Mouse (Mus musculus): ENCODE measurements around the gene Adamts16. TPM values are rescaled to one million over a fixed set of nuclear protein-coding genes. Genes with fewer than 3 reads are reported as not detected.

The Adamts16 gene
- polyA plus RNA-seq, 1 experiment from 2014 or later, result 3.7 TPM

DNA sequence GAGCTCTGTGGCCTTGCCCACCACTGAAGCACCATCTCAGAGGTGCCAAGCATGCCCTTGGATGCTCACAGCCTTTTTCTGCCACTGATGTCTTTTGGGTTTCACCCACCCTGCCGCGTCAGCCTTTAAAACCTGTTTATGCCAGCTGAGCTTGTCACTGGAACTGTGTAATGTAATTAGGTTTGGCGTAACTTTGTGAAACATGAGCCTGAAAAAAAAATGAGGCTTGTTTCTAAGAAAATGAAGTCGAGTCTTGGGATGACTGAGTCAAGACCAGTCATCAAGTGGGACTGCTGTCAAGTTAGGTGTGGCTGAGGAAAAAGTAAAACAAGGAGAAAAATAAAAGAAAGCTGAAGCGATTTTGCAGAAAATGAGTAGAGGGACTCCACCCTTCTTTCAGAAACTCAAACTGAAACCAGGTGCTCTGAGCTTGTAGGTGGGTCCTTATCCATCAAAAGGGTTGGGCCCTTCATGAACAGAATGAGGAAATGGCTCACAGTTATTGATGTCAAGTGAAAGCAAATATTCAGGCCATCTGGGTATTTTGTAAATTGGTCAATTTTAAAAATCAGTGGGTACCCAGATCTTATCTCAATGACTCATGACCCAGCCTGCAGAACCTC, 97.1 kb downstream of the Adamts16 start:
- Histone ChIP-seq H3K4me1 (no peaks in the 10 kb centered on the region), H3K27me3 (replicated peaks) (no peaks in the 10 kb centered on the region), H3K4me2 (replicated peaks) (no peak overlapping the region), H3K9me3 (no peaks in the 10 kb centered on the region), H3K36me3 (no peaks in the 10 kb centered on the region), H3K4me3 (no peak overlapping the region), H3K9ac (no peak overlapping the region), H3K27ac (no peak overlapping the region)
- 85% methylated on average over 5 of the region's 5 CpGs for WGBS
- no peak for ATAC-seq (ENCODE audit: low FRiP score, low read depth)

DNA sequence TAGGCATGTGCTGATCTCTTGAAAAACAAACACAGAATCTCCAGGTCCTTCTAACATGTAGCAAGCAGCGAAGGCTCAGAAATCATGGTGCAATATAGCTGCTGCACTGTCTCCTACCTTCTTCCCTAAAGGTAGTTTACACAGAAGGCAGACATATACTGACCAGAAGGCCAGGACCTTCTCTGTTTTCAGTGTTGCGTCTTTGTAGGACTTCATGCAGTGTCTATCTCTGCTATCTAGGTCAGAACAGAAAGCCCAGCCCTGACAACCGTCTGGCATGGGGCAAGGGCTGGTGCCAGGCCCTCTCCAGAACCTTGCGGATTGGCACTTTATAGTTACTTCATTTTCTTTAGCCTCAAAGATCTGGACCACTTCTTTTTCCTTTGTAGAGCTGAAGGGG, 98.9 kb downstream of the Adamts16 start:
- H3K9ac ChIP-seq, result no peak overlapping the region
- no peaks in the 10 kb centered on the region for H3K27me3 ChIP-seq (replicated peaks)
- WGBS, result 87% methylated on average over 4 of the region's 4 CpGs
- H3K27ac ChIP-seq, result no peak overlapping the region
- H3K4me1 ChIP-seq, result no peaks in the 10 kb centered on the region
- H3K36me3 ChIP-seq, result no peaks in the 10 kb centered on the region
- no peak overlapping the region for H3K4me3 ChIP-seq
- no peak overlapping the region for H3K4me2 ChIP-seq (replicated peaks)
- ATAC-seq (ENCODE audit: low FRiP score, low read depth), result no peak
- no peaks in the 10 kb centered on the region for H3K9me3 ChIP-seq

DNA sequence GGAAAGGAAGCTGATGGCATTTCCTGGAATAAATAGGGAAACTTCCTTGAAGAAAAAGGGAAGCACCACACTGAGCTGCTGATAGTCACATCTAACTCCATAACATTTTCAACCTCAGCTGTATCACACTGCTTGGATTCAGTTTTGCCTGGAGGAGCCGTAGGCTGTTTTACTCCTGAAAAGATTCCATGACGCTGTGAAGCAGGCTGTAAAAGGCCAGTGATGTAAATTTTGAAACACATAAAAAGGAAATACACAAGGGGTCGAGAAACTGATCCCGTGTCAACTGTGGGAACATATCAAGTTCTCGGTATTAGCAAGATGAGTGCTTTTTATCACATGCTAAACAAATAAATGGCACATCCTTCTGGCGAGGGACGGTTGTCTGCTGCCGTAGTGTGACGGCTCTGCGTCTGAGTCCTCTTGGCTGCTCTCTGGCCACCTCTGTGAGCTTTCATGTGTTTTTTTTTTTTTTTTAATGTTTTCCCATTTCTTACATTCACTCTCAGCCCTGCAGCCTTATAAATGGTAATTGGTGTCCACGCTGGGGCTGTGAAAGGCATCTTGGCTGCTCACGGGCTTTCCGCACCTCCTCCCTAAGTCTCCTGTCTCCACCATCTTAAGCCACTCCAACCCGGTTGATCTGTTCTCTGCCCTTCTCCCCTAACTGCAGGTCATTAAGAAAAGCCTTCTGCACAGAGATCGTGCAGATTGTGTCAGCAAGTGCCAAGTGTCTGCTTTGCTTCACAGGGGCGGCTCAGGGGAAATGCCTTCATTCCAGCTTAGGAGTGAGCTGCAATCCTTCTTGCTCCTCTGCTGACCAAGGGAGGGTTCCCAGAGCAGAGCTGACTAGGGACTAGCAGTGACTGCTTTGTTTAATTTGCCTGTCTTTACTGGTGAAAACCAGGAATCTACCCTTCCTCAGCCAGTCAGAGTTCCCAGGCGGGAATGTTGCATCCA, 101.0 kb downstream of the Adamts16 start:
- Histone ChIP-seq H3K27ac (no peak overlapping the region), H3K27me3 (replicated peaks) (no peaks in the 10 kb centered on the region), H3K9ac (no peak overlapping the region), H3K36me3 (no peaks in the 10 kb centered on the region), H3K4me3 (no peak overlapping the region), H3K9me3 (no peaks in the 10 kb centered on the region), H3K4me1 (no peaks in the 10 kb centered on the region), H3K4me2 (replicated peaks) (no peak overlapping the region)
- no peak for ATAC-seq (ENCODE audit: low FRiP score, low read depth)
- 69% methylated on average over 17 of the region's 17 CpGs for WGBS

DNA sequence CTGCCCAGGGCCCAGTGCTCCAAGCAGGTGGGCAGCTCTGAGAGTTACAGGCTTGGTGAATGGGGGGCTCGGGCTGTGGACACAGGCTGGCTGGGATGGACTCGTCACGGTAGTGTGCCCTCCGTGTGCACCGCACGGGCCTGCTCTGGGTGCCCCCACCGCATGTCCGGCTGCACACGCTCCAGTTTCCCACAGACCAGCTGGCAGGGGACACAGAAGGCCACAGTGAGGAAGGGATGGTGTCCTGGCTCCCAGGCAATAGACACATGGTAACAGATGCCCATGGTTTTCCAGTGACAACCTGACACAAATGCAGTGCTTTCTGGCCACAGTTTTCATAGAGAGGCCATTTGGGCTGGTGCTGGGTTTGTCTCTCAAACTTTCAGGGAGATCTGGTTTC, 102.8 kb downstream of the Adamts16 start:
- no peaks in the 10 kb centered on the region for H3K36me3 ChIP-seq
- H3K4me3 ChIP-seq, result no peak overlapping the region
- WGBS, result 96% methylated on average over 9 of the region's 9 CpGs
- H3K4me2 ChIP-seq (replicated peaks), result no peak overlapping the region
- no peaks in the 10 kb centered on the region for H3K9me3 ChIP-seq
- ATAC-seq (ENCODE audit: low FRiP score, low read depth), result no peak
- no peaks in the 10 kb centered on the region for H3K27me3 ChIP-seq (replicated peaks)
- no peak overlapping the region for H3K9ac ChIP-seq
- H3K4me1 ChIP-seq, result no peaks in the 10 kb centered on the region
- no peak overlapping the region for H3K27ac ChIP-seq

DNA sequence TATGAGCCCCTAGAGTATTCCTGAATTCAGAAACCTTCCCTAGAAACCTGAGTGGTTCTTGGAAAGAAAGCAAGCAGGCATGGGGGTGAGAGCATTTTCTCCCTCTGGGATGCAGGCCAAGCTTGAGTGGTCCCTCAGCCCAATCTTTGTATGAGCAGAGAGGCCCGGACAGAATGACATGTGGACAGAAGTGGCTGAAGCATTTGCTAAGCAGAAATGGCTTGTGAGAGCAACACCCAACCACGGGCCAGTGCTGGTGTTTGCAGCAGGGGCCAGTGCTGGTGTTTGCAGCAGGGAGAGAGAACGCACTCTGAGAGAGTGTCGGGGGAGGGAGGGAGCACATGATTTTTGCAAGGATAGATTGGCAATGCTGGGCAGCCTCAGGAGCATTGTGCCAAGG, 105.2 kb downstream of the Adamts16 start:
- Histone ChIP-seq H3K27me3 (replicated peaks) (no peaks in the 10 kb centered on the region), H3K4me1 (peaks cover 8% of the 10 kb centered on the region; the same call in 1 of the 2 replicates), H3K4me3 (no peak overlapping the region), H3K27ac (no peak overlapping the region), H3K36me3 (no peaks in the 10 kb centered on the region), H3K9ac (no peak overlapping the region), H3K4me2 (replicated peaks) (no peak overlapping the region), H3K9me3 (no peaks in the 10 kb centered on the region)
- ATAC-seq (ENCODE audit: low FRiP score, low read depth), result no peak
- WGBS, result 76% methylated on average over 4 of the region's 4 CpGs

DNA sequence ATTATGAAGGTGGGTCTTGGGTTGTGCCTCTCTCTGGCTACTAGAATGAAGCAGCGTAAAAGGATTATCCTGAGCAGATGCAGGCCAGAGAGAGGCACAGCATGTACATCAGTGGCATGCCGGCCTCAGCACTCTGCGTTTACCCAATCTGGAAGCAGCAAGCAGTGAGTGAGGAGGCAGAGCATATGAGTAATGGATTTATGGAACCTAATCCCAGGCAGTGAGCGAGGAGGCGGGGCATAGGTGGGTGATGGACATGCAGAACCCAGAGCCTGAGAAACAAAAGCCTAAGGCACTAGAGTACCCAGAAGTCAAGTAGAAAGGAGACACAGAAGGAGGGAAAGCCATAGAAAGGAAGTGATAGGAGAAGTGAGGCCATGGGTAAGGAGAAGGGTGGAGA, 107.0 kb downstream of the Adamts16 start:
- Histone ChIP-seq H3K27ac (no peak overlapping the region), H3K9me3 (no peaks in the 10 kb centered on the region), H3K36me3 (no peaks in the 10 kb centered on the region), H3K27me3 (replicated peaks) (no peaks in the 10 kb centered on the region), H3K4me2 (replicated peaks) (no peak overlapping the region), H3K9ac (no peak overlapping the region), H3K4me3 (no peak overlapping the region), H3K4me1 (peaks cover 8% of the 10 kb centered on the region; the same call in 1 of the 2 replicates)
- ATAC-seq (ENCODE audit: low FRiP score, low read depth), result no peak
- WGBS, result 82% methylated on average over 5 of the region's 5 CpGs

DNA sequence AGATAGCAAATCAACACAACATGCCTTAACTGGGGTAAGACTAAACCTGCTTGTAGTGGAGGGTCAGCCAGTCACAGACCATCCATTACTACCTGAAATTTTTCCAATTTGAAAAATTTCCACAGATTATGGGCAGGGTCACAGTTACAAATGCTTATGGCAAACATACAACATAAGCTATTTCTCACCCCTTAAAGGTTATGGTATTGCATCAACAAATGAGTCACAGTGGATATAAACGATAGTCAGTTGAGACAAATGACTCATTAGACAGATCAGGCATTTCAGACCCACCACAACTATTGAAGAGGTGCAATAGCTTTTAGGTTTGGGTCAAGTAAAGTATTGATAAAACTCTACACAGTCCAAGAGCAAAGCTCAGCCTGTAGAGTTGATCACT, 107.7 kb downstream of the Adamts16 start:
- Histone ChIP-seq H3K4me2 (replicated peaks) (no peak overlapping the region), H3K36me3 (no peaks in the 10 kb centered on the region), H3K27me3 (replicated peaks) (no peaks in the 10 kb centered on the region), H3K9me3 (no peaks in the 10 kb centered on the region), H3K4me3 (no peak overlapping the region), H3K27ac (no peak overlapping the region), H3K9ac (no peak overlapping the region), H3K4me1 (peaks cover 8% of the 10 kb centered on the region; the same call in 1 of the 2 replicates)
- WGBS, result 90% methylated on average over 1 of the region's 1 CpGs
- no peak for ATAC-seq (ENCODE audit: low FRiP score, low read depth)

DNA sequence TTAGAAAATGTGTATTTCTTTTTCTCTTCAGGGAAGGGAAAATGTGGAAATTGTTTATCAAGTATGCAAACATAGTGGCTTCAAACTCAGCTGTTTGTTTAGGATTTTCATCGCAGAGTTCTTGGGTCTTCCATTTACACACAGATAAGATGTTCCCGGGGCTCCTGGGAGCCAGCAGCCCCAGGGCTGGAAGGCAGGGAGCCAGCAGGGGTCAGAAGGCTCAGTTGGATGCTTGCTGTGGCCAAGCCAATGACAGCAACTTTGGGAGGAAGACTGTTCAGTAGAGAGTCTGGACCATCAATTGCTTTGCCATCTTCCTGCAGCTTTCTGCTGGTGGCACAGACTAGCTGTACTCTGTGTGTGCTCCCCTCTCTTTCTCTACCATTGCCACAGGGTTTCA, 108.4 kb downstream of the Adamts16 start:
- Histone ChIP-seq H3K4me2 (replicated peaks) (no peak overlapping the region), H3K4me1 (peaks cover 8% of the 10 kb centered on the region; the same call in 1 of the 2 replicates), H3K36me3 (no peaks in the 10 kb centered on the region), H3K4me3 (no peak overlapping the region), H3K9ac (no peak overlapping the region), H3K27ac (no peak overlapping the region), H3K27me3 (replicated peaks) (no peaks in the 10 kb centered on the region), H3K9me3 (no peaks in the 10 kb centered on the region)
- WGBS, result 78% methylated on average over 2 of the region's 2 CpGs
- ATAC-seq (ENCODE audit: low FRiP score, low read depth), result no peak

DNA sequence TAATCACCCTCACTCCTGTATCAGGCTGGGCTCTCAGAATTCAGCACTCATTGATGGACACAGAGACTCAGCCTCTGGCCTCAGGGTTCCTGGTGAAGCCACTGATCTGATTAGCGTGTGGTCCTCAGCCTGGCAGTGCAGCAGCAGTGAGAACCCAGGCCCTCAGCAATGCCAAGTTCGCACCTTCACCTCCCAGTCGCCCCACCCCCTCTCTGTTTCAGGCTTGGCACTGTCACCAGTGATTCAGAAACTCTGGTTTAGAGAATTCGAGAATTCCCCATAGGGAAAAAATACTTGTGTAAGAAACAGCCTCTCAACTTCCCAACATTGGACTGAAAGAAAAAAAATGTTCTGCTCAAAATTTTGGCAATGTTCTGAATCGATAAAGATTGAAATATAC, 108.8 kb downstream of the Adamts16 start:
- peaks cover 8% of the 10 kb centered on the region; the same call in 1 of the 2 replicates for H3K4me1 ChIP-seq
- no peaks in the 10 kb centered on the region for H3K36me3 ChIP-seq
- no peak overlapping the region for H3K4me2 ChIP-seq (replicated peaks)
- no peaks in the 10 kb centered on the region for H3K9me3 ChIP-seq
- no peak overlapping the region for H3K9ac ChIP-seq
- H3K4me3 ChIP-seq, result no peak overlapping the region
- no peaks in the 10 kb centered on the region for H3K27me3 ChIP-seq (replicated peaks)
- WGBS, result 83% methylated on average over 5 of the region's 5 CpGs
- no peak overlapping the region for H3K27ac ChIP-seq
- no peak for ATAC-seq (ENCODE audit: low FRiP score, low read depth)

DNA sequence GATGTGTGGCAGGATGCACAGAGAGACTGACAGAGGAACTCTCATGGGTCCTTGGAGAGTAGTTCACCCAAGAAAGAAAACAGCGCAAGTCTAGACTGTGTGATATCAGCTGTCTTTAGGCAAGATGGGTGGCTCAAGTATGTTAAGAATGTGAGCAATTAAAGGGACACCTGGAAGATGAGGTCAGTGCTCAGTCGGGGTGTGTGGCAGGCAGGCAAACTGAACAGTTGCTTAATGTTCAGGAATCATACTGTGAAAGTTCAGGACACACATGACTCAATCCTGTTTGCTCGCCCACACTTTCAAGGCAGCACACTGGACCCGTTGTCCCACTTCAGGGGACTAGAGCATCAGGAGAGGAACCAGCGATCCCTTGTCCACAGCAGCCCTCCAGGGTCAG, 110.3 kb downstream of the Adamts16 start:
- Histone ChIP-seq H3K9ac (no peak overlapping the region), H3K27ac (no peak overlapping the region), H3K27me3 (replicated peaks) (no peaks in the 10 kb centered on the region), H3K36me3 (no peaks in the 10 kb centered on the region), H3K4me2 (replicated peaks) (no peak overlapping the region), H3K4me1 (peaks cover 8% of the 10 kb centered on the region; the same call in 1 of the 2 replicates), H3K9me3 (no peaks in the 10 kb centered on the region), H3K4me3 (no peak overlapping the region)
- 71% methylated on average over 5 of the region's 5 CpGs for WGBS
- ATAC-seq (ENCODE audit: low FRiP score, low read depth), result no peak

DNA sequence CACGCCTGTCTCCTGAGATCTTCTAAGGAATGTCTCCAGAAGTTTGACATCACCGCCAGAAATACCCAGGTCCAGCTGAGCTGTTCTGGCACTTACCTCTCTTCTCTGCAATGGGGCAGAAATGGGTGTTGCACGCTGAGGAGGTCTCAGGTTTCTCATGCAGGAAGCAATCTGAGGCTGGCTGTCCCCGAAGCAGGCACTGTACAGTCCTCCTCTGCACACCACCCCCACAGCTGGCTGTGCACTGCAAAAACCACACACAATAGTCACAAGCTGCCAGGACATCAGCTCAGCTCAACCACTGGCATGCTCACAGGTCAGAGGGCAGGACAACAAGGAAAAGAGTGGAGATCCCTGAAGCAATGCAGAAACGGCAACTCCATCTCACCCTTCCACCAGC, 111.6 kb downstream of the Adamts16 start:
- Histone ChIP-seq H3K27ac (no peak overlapping the region), H3K9me3 (no peaks in the 10 kb centered on the region), H3K4me1 (peaks cover 8% of the 10 kb centered on the region; the same call in 1 of the 2 replicates), H3K4me3 (no peak overlapping the region), H3K9ac (no peak overlapping the region), H3K36me3 (no peaks in the 10 kb centered on the region), H3K4me2 (replicated peaks) (no peak overlapping the region), H3K27me3 (replicated peaks) (no peaks in the 10 kb centered on the region)
- no peak for ATAC-seq (ENCODE audit: low FRiP score, low read depth)
- WGBS, result 71% methylated on average over 5 of the region's 5 CpGs

DNA sequence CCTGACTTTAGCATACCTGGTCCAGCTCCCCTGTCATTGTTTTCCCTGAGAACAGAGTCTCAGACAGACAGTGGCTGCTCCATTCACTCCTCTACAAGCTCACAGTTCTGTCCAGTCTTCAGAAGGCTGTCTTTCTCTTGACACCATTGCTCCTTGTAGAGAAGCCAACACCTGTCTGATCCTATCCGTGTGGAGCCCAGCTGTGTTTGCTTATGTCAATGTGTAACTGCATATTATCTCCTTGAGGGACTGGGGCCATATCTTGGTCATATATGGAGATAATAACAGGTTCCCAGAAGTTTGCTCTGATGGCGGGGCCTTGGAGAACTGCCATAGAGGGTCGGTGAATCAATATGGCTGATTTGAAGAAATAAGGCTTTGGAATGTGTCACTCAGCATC, 115.4 kb downstream of the Adamts16 start:
- no peaks in the 10 kb centered on the region for H3K27me3 ChIP-seq (replicated peaks)
- no peaks in the 10 kb centered on the region for H3K4me1 ChIP-seq
- ATAC-seq (ENCODE audit: low FRiP score, low read depth), result no peak
- WGBS, result 92% methylated on average over 3 of the region's 3 CpGs
- no peaks in the 10 kb centered on the region for H3K9me3 ChIP-seq
- no peaks in the 10 kb centered on the region for H3K36me3 ChIP-seq
- H3K27ac ChIP-seq, result no peak overlapping the region
- H3K9ac ChIP-seq, result no peak overlapping the region
- H3K4me2 ChIP-seq (replicated peaks), result no peak overlapping the region
- no peak overlapping the region for H3K4me3 ChIP-seq
